Mouse (Mus musculus) induced T-regulatory cell, adult 2 months (primary cell): ENCODE data around the gene Rbpms2.

ENCODE experiments used
- DNase-seq: peaks from one replicate; pipeline ENCODE4 v3.0.0-alpha.2; 2012; ENCODE audit warnings: low read depth

Gene Rbpms2

GRCm38 (mm10) chr9:65697356-65697755 lies 67.9 kb downstream of the Rbpms2 start:
- DNase-seq: no peak

GRCm38 (mm10) chr9:65697992-65698391 lies 68.5 kb downstream of the Rbpms2 start:
- no peak for DNase-seq

GRCm38 (mm10) chr9:65700504-65700903 lies 71.1 kb downstream of the Rbpms2 start:
- DNase-seq: no peak

DNA sequence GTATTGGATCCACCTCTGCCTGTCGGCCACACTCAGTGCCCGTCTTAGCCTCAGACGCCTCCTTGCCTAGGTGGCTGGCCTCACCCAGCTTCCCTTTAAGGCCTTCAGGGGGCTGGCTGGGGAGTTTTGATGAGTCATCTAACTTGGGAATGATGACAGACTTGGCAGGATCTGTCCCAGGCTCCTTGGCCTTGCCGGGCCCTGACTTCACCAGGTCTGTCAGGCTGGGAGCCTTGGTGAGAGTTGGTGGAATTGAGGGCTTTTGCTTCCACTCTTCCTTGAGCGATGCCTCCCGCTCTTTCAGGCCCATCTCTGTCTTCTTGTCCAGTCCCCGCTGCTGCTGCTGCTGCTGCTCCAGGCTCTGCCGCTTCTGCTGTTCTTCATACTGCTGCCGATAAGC lies 72.8 kb downstream of the Rbpms2 start:
- DNase-seq: no peak

- DNase-seq: no peak
Measured at GRCm38 (mm10) chr9:65703241-65703640, 73.8 kb downstream of the Rbpms2 start.

GRCm38 (mm10) chr9:65703926-65704595 lies 74.6 kb downstream of the Rbpms2 start:
- DNase-seq: no peak
